Mouse (Mus musculus) limb, embryonic 11.5 days (tissue): ENCODE results near the gene Ube2l6. TPM values are rescaled to one million over a fixed set of nuclear protein-coding genes. Genes with fewer than 3 reads are reported as not detected.

ENCODE experiments used
- ATAC-seq: fragments of 200-750 bp; cut with Nextera tagmentation; 2 replicates; pipeline ENCODE4 v1.8.0; 2017; ENCODE audit warnings: low read depth; ENCODE audit not compliant: insufficient number of reproducible peaks, low FRiP score, low TSS enrichment
- DNase-seq: peaks from one replicate; pipeline ENCODE4 v3.0.0-alpha.2; 2015; ENCODE audit warnings: low spot score
- H3K27ac ChIP-seq: fragments of 300-500 bp; sonication (generic); replicated peaks from 2 replicates; pipeline ENCODE4 v1.5.1; 2014; ENCODE audit warnings: low read depth, mild to moderate bottlenecking, low read length
- H3K27me3 ChIP-seq: fragments of 300-500 bp; sonication (generic); 2 replicates; pipeline ENCODE4 v1.6.1; 2014; ENCODE audit warnings: mild to moderate bottlenecking, low read length, mixed read lengths; ENCODE audit not compliant: control insufficient read depth, insufficient read depth
- H3K36me3 ChIP-seq: fragments of 300-500 bp; sonication (generic); 2 replicates; pipeline ENCODE4 v1.6.1; 2014; ENCODE audit warnings: mild to moderate bottlenecking, low read length, moderate library complexity, mixed read lengths; ENCODE audit not compliant: control insufficient read depth, insufficient read depth
- H3K4me1 ChIP-seq: fragments of 300-500 bp; sonication (generic); 2 replicates; pipeline ENCODE4 v1.6.1; 2014; ENCODE audit warnings: low read length, mixed read lengths; ENCODE audit not compliant: control insufficient read depth, insufficient read depth
- H3K4me2 ChIP-seq: fragments of 300-500 bp; sonication (generic); 2 replicates; pipeline ENCODE4 v1.6.1; 2014; ENCODE audit warnings: low read depth, mild to moderate bottlenecking, moderate library complexity; ENCODE audit not compliant: severe bottlenecking
- H3K4me3 ChIP-seq: fragments of 300-500 bp; sonication (generic); 2 replicates; pipeline ENCODE4 v1.5.1; 2014; ENCODE audit warnings: low read depth, low read length
- H3K9ac ChIP-seq: fragments of 300-500 bp; sonication (generic); 2 replicates; pipeline ENCODE4 v1.6.1; 2014; ENCODE audit warnings: mild to moderate bottlenecking, low read length
- H3K9me3 ChIP-seq: fragments of 300-500 bp; sonication (generic); 2 replicates; pipeline ENCODE4 v1.6.1; 2016; ENCODE audit warnings: low read length; ENCODE audit not compliant: control insufficient read depth
- WGBS: fragments of 180-500 bp; shearing (Covaris S2); extraction: QIAGEN DNeasy Blood & Tissue Kit; methylation state at CpG from one replicate; pipeline ENCODE4 v1.1.7; 2014; 5-methylcytosine and 5-hydroxymethylcytosine counted together
- polyA plus RNA-seq: library from polyadenylated mRNA; unstranded; fragments of >200 nt; fragmentation: Nextera tagmentation; extraction: Ambion mirVana; gene quantifications from 2 replicates; pipeline ENCODE4 v1.2.1, GENCODE M21; 2014

Gene Ube2l6
- polyA plus RNA-seq, 1 experiment from 2014 or later = 23.3 TPM

GRCm38 (mm10) chr2:84831666-84832391 lies 33.2 kb downstream of the Ube2l6 start:
- ATAC-seq (peak; percentile 68; the same call in 1 of the 2 replicates), DNase-seq (peak; percentile 90)
- Histone ChIP-seq H3K4me1 (peaks cover 5% of the 10 kb centered on the region; the same call in 1 of the 2 replicates), H3K4me3 (no peak overlapping the region), H3K9me3 (no peaks in the 10 kb centered on the region), H3K4me2 (no peak overlapping the region), H3K36me3 (peaks cover 2% of the 10 kb centered on the region; the same call in 1 of the 2 replicates), H3K27ac (no peak overlapping the region), H3K9ac (no peak overlapping the region), H3K27me3 (no peaks in the 10 kb centered on the region)
- 38% methylated on average over 10 of the region's 10 CpGs for WGBS

- 46% methylated on average over 8 of the region's 8 CpGs for WGBS
- Histone ChIP-seq H3K4me3 (no peak overlapping the region), H3K27me3 (no peaks in the 10 kb centered on the region), H3K4me1 (peaks cover 7% of the 10 kb centered on the region), H3K36me3 (no peaks in the 10 kb centered on the region; the same call in 1 of the 2 replicates), H3K27ac (no peak overlapping the region), H3K4me2 (no peak overlapping the region), H3K9me3 (no peaks in the 10 kb centered on the region), H3K9ac (no peak overlapping the region)
- ATAC-seq (no peak), DNase-seq (no peak)
Measured at GRCm38 (mm10) chr2:84837107-84837506, 38.5 kb downstream of the Ube2l6 start.

GRCm38 (mm10) chr2:84837817-84838592 lies 39.4 kb downstream of the Ube2l6 start:
- 25% methylated on average over 9 of the region's 9 CpGs for WGBS
- Histone ChIP-seq H3K27ac (no peak overlapping the region), H3K4me2 (no peak overlapping the region), H3K4me1 (peaks cover 9% of the 10 kb centered on the region), H3K36me3 (no peaks in the 10 kb centered on the region; the same call in 1 of the 2 replicates), H3K27me3 (no peaks in the 10 kb centered on the region), H3K4me3 (no peak overlapping the region), H3K9me3 (no peaks in the 10 kb centered on the region), H3K9ac (no peak overlapping the region)
- DNase-seq (no peak), ATAC-seq (no peak)

GRCm38 (mm10) chr2:84838593-84838949 lies 39.9 kb downstream of the Ube2l6 start, which contains the start of gene Slc43a1:
TSS of gene Slc43a1 (plus strand) at chr2:84838850.
- no peaks in the 10 kb centered on the region; the same call in 1 of the 2 replicates for H3K36me3 ChIP-seq
- H3K4me1 ChIP-seq = peaks cover 9% of the 10 kb centered on the region
- H3K27ac ChIP-seq = peak within 1 kb of the TSS; percentile 90
- 13% methylated on average over 10 of the region's 10 CpGs for WGBS
- H3K4me2 ChIP-seq = peak within 1 kb of the TSS; percentile 91
- no peaks in the 10 kb centered on the region for H3K27me3 ChIP-seq
- H3K9ac ChIP-seq = peak within 1 kb of the TSS; percentile 88
- H3K9me3 ChIP-seq = no peaks in the 10 kb centered on the region
- peak within 1 kb of the TSS; percentile 67 for H3K4me3 ChIP-seq
- no peak for DNase-seq
- no peak for ATAC-seq

GRCm38 (mm10) chr2:84838993-84839980 lies 40.7 kb downstream of the Ube2l6 start:
- Histone ChIP-seq H3K9ac (peak overlapping the region; percentile 88), H3K27me3 (no peaks in the 10 kb centered on the region), H3K4me3 (peak overlapping the region; percentile 67), H3K4me1 (peaks cover 9% of the 10 kb centered on the region), H3K36me3 (no peaks in the 10 kb centered on the region; the same call in 1 of the 2 replicates), H3K9me3 (no peaks in the 10 kb centered on the region), H3K27ac (peak overlapping the region; percentile 90), H3K4me2 (peak overlapping the region; percentile 91)
- peak; percentile 70 for ATAC-seq
- under 1% methylated on average over 47 of the region's 47 CpGs for WGBS
- peak; percentile 68 for DNase-seq

GRCm38 (mm10) chr2:84840016-84840747 lies 41.6 kb downstream of the Ube2l6 start:
- peak overlapping the region; percentile 88 for H3K9ac ChIP-seq
- H3K27ac ChIP-seq = peak overlapping the region; percentile 90
- H3K36me3 ChIP-seq = no peaks in the 10 kb centered on the region; the same call in 1 of the 2 replicates
- H3K4me1 ChIP-seq = peaks cover 9% of the 10 kb centered on the region
- peak overlapping the region; percentile 67 for H3K4me3 ChIP-seq
- peak; percentile 88 for ATAC-seq
- DNase-seq = peak; percentile 90
- H3K4me2 ChIP-seq = peak overlapping the region; percentile 91
- H3K9me3 ChIP-seq = no peaks in the 10 kb centered on the region
- WGBS = under 1% methylated on average over 54 of the region's 54 CpGs
- no peaks in the 10 kb centered on the region for H3K27me3 ChIP-seq

- Histone ChIP-seq H3K4me1 (peaks cover 9% of the 10 kb centered on the region), H3K9ac (peak overlapping the region; percentile 88), H3K36me3 (no peaks in the 10 kb centered on the region; the same call in 1 of the 2 replicates), H3K27ac (peak overlapping the region; percentile 90), H3K27me3 (no peaks in the 10 kb centered on the region), H3K9me3 (no peaks in the 10 kb centered on the region), H3K4me3 (peak overlapping the region; percentile 67), H3K4me2 (peak overlapping the region; percentile 91)
- WGBS = 7% methylated on average over 17 of the region's 17 CpGs
- ATAC-seq = 0 out of 2 replicates have a peak, but pooled peaks have one; percentile 3
- DNase-seq = no peak
Measured at GRCm38 (mm10) chr2:84840748-84841563, 42.3 kb downstream of the Ube2l6 start.
